Mouse (Mus musculus): ENCODE data around the gene Fdx1l.
"Not testable (repeated sequence)": the region's sequence is repeated elsewhere in the genome, so short reads cannot be mapped to it uniquely, and the experiment has no call there.

The Fdx1l gene

GRCm38 (mm10) chr9:21072641-21073040 lies 773 bp downstream of the Fdx1l start:
- no peak for DNase-seq

GRCm38 (mm10) chr9:21067006-21067684 lies 6.3 kb downstream of the Fdx1l start, which contains the start of gene Zglp1:
Gene Zglp1, minus strand, starts transcription at chr9:21067093.
- DNase-seq = no peak

GRCm38 (mm10) chr9:21062928-21063327 lies 10.5 kb downstream of the Fdx1l start:
- no peak for DNase-seq

GRCm38 (mm10) chr9:21051578-21051977 lies 21.8 kb downstream of the Fdx1l start:
- no peak for DNase-seq

GRCm38 (mm10) chr9:21045235-21045634 lies 28.2 kb downstream of the Fdx1l start:
- no peak for DNase-seq

GRCm38 (mm10) chr9:21044785-21045184 lies 28.6 kb downstream of the Fdx1l start:
- DNase-seq = not testable (repeated sequence)

GRCm38 (mm10) chr9:21043563-21043962 lies 29.9 kb downstream of the Fdx1l start:
- no peak for DNase-seq

- DNase-seq = no peak
Measured at GRCm38 (mm10) chr9:21041308-21041707, 32.1 kb downstream of the Fdx1l start.

GRCm38 (mm10) chr9:21039779-21040178 lies 33.6 kb downstream of the Fdx1l start:
- DNase-seq = no peak

- DNase-seq = no peak
Measured at GRCm38 (mm10) chr9:21037481-21037891, 35.9 kb downstream of the Fdx1l start.

- no peak for DNase-seq
Measured at GRCm38 (mm10) chr9:21036666-21037065, 36.7 kb downstream of the Fdx1l start.

GRCm38 (mm10) chr9:21036161-21036560 lies 37.3 kb downstream of the Fdx1l start:
- DNase-seq = no peak

- no peak for DNase-seq
Measured at GRCm38 (mm10) chr9:21035586-21035985, 37.8 kb downstream of the Fdx1l start.

GRCm38 (mm10) chr9:21034481-21035085 lies 38.8 kb downstream of the Fdx1l start:
- DNase-seq = no peak

GRCm38 (mm10) chr9:21033136-21033535 lies 40.3 kb downstream of the Fdx1l start:
- DNase-seq = no peak

GRCm38 (mm10) chr9:21032491-21032890 lies 40.9 kb downstream of the Fdx1l start:
- no peak for DNase-seq

- no peak for DNase-seq
Measured at GRCm38 (mm10) chr9:21031896-21032351, 41.5 kb downstream of the Fdx1l start, which contains the start of gene Icam5. Gene Icam5, plus strand, starts transcription at chr9:21032073.

- DNase-seq = peak; percentile 25
Measured at GRCm38 (mm10) chr9:21031251-21031895, 42.0 kb downstream of the Fdx1l start.

GRCm38 (mm10) chr9:21030781-21031250 lies 42.6 kb downstream of the Fdx1l start:
- peak; percentile 60 for DNase-seq

- DNase-seq = no peak
Measured at GRCm38 (mm10) chr9:21030055-21030600, 43.3 kb downstream of the Fdx1l start.

- DNase-seq = peak; percentile 52
Measured at GRCm38 (mm10) chr9:21029291-21030054, 43.9 kb downstream of the Fdx1l start, which contains the start of gene Icam4. Gene Icam4, plus strand, starts transcription at chr9:21029373.

GRCm38 (mm10) chr9:21028560-21029110 lies 44.8 kb downstream of the Fdx1l start:
- DNase-seq = no peak
